Mouse (Mus musculus) forebrain, embryonic 10.5 days (tissue): ENCODE results near the gene Tnrc6b. TPM values are rescaled to one million over a fixed set of nuclear protein-coding genes. Genes with fewer than 3 reads are reported as not detected.
"Not testable (repeated sequence)": the region's sequence is repeated elsewhere in the genome, so short reads cannot be mapped to it uniquely, and the experiment has no call there.

ENCODE experiments used
- DNase-seq: peaks from one replicate; pipeline ENCODE4 v3.0.0-alpha.2; 2017; ENCODE audit warnings: low spot score; ENCODE audit errors: extremely low spot score
- H3K27ac ChIP-seq: fragments of 300-500 bp; sonication (generic); 2 replicates; pipeline ENCODE4 v1.5.1; 2016; ENCODE audit warnings: mild to moderate bottlenecking
- H3K27me3 ChIP-seq: fragments of 300-500 bp; sonication (generic); 2 replicates; pipeline ENCODE4 v1.6.1; 2016; ENCODE audit warnings: mild to moderate bottlenecking; ENCODE audit not compliant: poor library complexity, severe bottlenecking
- H3K36me3 ChIP-seq: fragments of 300-500 bp; sonication (generic); replicated peaks from 2 replicates; pipeline ENCODE4 v1.6.1; 2016; ENCODE audit warnings: mild to moderate bottlenecking, moderate library complexity
- H3K4me1 ChIP-seq: fragments of 300-500 bp; sonication (generic); 2 replicates; pipeline ENCODE4 v1.6.1; 2016
- H3K4me3 ChIP-seq: fragments of 300-500 bp; sonication (generic); 2 replicates; pipeline ENCODE4 v1.5.1; 2016; ENCODE audit warnings: mild to moderate bottlenecking, moderate library complexity
- H3K9me3 ChIP-seq: fragments of 300-500 bp; sonication (generic); 2 replicates; pipeline ENCODE4 v1.6.1; 2016; ENCODE audit warnings: mild to moderate bottlenecking, moderate library complexity
- WGBS: fragments of 180-500 bp; shearing (Covaris S2); methylation state at CpG from one replicate; pipeline ENCODE4 v1.1.7; 2016; 5-methylcytosine and 5-hydroxymethylcytosine counted together
- polyA plus RNA-seq: library from polyadenylated mRNA; unstranded; fragments of >200 nt; fragmentation: Nextera tagmentation; extraction: Ambion mirVana; gene quantifications from 2 replicates; pipeline ENCODE4 v1.2.1, GENCODE M21; 2016

The Tnrc6b gene
- polyA plus RNA-seq, 1 experiment from 2014 or later = 40.5 TPM

DNA sequence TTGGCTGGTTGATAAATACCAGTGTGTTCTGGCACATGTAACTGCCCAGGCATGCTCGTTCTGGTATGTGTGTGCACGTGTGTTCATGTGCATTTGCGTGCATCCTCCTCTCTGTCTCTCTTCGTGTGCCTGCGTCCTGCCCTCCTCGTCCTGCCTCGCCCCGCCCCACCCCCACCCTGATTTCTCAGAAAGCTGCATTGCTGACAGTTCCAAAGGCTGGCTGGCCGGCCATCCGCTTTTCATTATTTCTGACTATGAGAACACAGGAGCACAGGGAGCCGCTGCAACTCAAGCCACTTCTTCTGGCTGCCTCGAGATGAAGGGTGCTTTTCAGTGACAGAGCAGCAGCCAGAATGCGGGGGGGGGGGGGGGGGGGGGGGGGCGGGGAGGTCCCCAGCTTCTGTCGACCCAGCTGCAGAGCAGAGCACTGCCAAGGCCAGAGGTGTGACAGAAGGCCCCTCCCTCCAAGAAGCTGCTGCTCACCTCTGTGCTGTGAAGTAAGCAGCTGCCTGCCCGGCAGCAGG, 219.0 kb downstream of the Tnrc6b start:
- Histone ChIP-seq H3K4me1 (peaks cover 7% of the 10 kb centered on the region), H3K4me3 (no peak overlapping the region), H3K27me3 (no peaks in the 10 kb centered on the region), H3K36me3 (peaks cover 82% of the 10 kb centered on the region), H3K9me3 (no peaks in the 10 kb centered on the region), H3K27ac (peak overlapping the region; percentile 58)
- peak; percentile 57 for DNase-seq
- 32% methylated on average over 15 of the region's 16 CpGs for WGBS

DNA sequence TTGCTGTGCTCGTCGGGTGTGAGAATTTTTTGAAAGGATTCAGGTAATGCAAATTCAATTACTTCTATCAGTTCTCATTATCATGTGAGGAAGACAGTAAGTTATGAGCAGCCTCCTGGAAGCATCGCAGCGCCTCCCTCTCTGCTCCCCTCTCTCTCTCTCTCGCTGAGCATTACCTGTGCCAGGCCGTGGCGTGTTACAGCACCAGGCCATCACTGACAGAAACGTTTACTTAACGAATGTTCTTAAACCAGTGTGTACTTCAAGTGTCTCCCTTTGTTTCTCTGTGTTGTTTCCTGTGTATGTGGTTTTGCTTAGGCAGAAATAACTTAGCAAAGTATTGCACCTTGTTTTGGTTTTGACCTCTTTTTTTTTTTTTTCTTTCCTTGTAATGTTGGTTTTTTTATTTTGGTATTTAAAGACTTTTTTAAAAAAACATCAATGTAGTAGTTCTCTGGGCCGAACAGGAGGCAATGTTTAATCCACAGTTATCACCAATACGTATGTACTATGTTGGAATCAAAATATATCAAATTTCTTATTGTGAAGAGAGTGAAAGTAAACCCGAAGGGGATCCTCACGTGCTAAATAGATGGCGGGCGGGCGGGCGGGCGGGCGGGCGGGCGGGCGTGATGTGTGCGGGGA, 219.7 kb downstream of the Tnrc6b start:
- H3K9me3 ChIP-seq, DNase-seq, H3K27me3 ChIP-seq, H3K27ac ChIP-seq, H3K4me3 ChIP-seq, H3K4me1 ChIP-seq: not testable (repeated sequence)
- peaks cover 82% of the 10 kb centered on the region for H3K36me3 ChIP-seq
- 93% methylated on average over 23 of the region's 23 CpGs for WGBS

DNA sequence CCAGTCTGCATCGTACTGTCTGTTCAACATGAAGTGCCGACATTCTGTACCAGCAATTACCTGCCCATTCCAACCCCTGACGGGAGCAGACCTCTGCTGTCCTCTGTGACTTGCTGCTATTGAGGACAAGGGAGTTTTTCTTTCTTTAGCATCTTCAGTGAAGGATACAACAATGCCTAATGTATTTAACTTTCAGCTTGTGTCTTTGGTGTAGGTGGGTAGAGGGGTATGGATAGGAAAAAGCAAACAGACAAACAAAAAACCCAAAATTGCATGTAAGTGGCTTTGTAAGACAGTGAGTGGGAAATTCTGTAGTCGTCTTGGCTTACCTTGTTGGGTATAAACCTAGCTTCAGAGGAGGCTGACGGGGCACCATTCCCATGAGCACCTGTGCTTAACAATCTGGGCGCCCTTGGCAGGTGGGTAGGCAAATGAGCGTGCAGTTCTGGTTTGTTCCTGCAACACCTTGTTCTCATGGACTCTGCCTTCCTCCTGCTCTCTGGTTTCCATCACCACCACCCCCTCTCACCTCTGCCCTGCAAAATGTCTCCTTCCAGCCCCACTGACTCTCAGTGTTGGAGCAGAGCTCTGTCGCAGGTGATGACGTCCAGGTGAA, 220.3 kb downstream of the Tnrc6b start:
- H3K4me1 ChIP-seq = peaks cover 10% of the 10 kb centered on the region
- no peak for DNase-seq
- H3K27ac ChIP-seq = no peak overlapping the region
- H3K9me3 ChIP-seq = no peaks in the 10 kb centered on the region
- no peaks in the 10 kb centered on the region for H3K27me3 ChIP-seq
- no peak overlapping the region for H3K4me3 ChIP-seq
- H3K36me3 ChIP-seq = peaks cover 81% of the 10 kb centered on the region
- 95% methylated on average over 9 of the region's 9 CpGs for WGBS

DNA sequence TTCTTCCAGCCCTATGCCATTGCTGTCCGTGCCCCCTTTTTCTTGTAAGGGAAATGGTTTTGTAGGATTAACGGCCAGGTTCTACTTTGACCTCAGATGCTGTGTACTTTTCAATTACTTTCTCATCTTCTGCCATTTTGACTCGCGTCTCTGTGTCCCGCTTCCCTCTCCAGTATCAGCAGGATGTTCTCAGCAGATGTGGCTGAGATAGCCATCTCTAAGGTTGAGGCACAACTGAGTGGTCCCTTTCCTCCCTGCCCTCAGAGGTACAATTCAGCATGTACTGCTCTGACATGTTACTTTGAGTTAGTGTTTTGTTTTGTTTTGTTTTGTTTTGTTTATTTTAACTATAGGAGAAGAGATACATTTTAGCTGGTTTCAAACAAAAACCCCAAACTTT, 223.7 kb downstream of the Tnrc6b start:
- no peaks in the 10 kb centered on the region for H3K9me3 ChIP-seq
- H3K27ac ChIP-seq = no peak overlapping the region
- H3K4me3 ChIP-seq = no peak overlapping the region
- no peaks in the 10 kb centered on the region for H3K27me3 ChIP-seq
- 90% methylated on average over 5 of the region's 5 CpGs for WGBS
- H3K4me1 ChIP-seq = peaks cover 13% of the 10 kb centered on the region
- H3K36me3 ChIP-seq = peaks cover 57% of the 10 kb centered on the region
- DNase-seq = no peak

DNA sequence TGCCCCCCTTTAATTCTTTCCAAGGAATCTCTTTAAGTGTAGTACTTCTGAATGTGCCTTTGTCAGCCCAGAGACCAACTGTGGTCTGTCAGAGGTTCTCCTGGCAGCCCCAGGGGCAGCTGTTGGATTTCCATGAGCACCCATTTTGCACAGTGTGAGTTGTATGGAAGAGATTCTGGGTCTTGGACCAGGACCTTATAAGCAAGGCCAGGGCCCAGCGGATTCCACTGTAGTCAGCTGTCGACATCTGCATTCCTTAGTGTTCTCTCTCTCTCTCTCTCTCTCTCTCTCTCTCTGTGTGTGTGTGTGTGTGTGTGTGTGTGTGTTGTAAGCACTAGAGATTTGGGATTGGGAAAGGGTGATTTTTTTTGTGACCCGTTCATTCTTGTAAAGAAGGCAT, 225.6 kb downstream of the Tnrc6b start:
- H3K27me3 ChIP-seq = no peaks in the 10 kb centered on the region
- peaks cover 48% of the 10 kb centered on the region for H3K36me3 ChIP-seq
- 90% methylated on average over 3 of the region's 3 CpGs for WGBS
- H3K9me3 ChIP-seq = no peaks in the 10 kb centered on the region
- no peak for DNase-seq
- H3K27ac ChIP-seq = no peak overlapping the region
- H3K4me1 ChIP-seq = 0 out of 2 replicates have a peak, but pooled peaks cover 7% of the 10 kb centered on the region
- H3K4me3 ChIP-seq = no peak overlapping the region

DNA sequence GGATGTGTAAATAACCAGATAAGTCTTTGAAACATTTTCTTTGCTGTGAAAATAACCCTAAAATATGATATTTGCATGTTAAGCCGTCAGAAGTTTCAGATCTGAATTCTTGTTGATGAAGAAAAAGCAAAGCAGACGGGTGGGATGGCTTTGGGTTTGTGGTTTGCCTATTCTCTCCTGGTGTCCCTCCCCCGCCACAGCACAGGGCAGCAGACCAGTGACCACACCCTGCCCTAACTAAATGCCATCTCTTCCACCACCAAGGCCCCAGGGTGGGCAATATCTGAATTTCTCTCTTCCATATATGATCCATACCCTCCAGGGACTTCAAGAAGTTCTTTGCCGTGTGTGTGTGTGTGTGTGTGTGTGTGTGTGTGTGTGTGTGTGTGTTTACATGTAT, 227.5 kb downstream of the Tnrc6b start:
- peaks cover 34% of the 10 kb centered on the region for H3K36me3 ChIP-seq
- H3K27ac ChIP-seq = no peak overlapping the region
- no peak overlapping the region for H3K4me3 ChIP-seq
- 83% methylated on average over 4 of the region's 4 CpGs for whole genome bisulfite sequencing
- H3K9me3 ChIP-seq = no peaks in the 10 kb centered on the region
- no peak for DNase-seq
- no peaks in the 10 kb centered on the region for H3K27me3 ChIP-seq
- H3K4me1 ChIP-seq = 0 out of 2 replicates have a peak, but pooled peaks cover 7% of the 10 kb centered on the region

DNA sequence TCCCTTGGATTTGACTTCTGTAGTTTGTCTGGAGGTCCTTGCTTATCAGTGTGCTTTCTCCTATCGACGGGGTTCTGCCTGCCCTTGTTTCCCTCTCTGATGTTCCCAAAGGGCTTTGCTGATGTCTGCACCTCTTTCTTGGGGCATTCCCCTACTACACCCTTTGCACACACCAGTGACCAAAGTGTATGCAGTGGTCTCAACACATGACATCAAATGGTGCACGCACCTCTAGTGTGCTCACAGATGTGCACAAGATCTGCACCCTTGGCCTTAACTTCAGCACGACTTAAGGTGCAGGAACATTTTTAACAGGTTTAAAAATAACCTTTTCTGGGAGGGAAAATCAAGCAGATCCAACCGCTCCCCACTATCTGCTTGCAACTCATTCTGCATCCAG, 228.3 kb downstream of the Tnrc6b start:
- no peak for DNase-seq
- peaks cover 26% of the 10 kb centered on the region for H3K36me3 ChIP-seq
- H3K27ac ChIP-seq = no peak overlapping the region
- 0 out of 2 replicates have a peak, but pooled peaks cover 7% of the 10 kb centered on the region for H3K4me1 ChIP-seq
- no peaks in the 10 kb centered on the region for H3K9me3 ChIP-seq
- H3K27me3 ChIP-seq = no peaks in the 10 kb centered on the region
- no peak overlapping the region for H3K4me3 ChIP-seq
- 85% methylated on average over 5 of the region's 5 CpGs for WGBS

DNA sequence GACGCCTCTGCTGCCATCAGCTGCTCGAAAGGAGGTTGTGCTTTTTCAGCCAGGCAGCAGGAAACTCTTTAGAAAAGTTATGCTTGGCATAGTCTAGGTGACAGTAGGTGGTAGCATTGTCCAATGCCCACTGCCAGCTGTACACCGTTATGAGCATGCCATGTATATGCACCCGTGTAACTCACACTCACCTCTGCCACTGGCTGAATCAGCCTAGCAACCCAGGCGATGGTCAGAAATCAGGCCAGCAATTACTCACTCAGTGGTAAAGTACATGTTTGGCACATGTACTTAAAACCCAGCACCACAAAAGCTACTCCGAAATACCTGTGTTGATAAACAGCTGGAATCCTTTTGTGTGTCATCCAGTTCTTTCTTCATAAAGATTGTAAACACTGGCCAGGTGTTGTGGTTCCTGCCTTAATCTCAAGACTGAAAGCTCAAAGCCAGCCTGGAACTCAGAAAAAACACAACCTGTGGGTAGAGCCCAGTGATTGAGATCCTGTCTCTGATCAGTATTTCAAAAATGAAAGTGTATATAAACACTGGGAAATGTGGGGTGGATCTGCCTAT, 230.4 kb downstream of the Tnrc6b start:
- no peak overlapping the region for H3K4me3 ChIP-seq
- 90% methylated on average over 6 of the region's 6 CpGs for WGBS
- peaks cover 9% of the 10 kb centered on the region for H3K36me3 ChIP-seq
- H3K9me3 ChIP-seq = no peaks in the 10 kb centered on the region
- H3K27me3 ChIP-seq = no peaks in the 10 kb centered on the region
- H3K4me1 ChIP-seq = 0 out of 2 replicates have a peak, but pooled peaks cover 3% of the 10 kb centered on the region
- no peak for DNase-seq
- H3K27ac ChIP-seq = no peak overlapping the region

DNA sequence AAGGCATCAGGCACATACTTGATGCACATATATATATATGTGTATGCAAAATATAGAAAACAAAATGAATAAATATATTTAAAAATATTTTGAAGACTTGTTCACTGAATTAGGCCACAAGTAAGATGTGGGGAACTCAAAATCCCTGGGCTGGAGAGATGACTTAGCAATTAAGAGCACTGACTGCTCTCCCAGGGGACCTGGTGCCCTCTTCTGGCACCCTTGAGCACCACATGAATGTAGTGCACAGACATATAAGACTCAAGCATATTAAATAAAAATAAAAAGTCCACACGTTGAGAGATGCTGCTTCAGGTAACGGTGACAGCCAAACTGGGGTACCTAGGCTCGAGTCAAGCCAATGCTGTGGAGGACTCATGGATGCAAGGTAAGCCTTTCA, 234.7 kb downstream of the Tnrc6b start:
- Histone ChIP-seq H3K27me3 (no peaks in the 10 kb centered on the region), H3K27ac (no peak overlapping the region), H3K4me1 (peaks cover 14% of the 10 kb centered on the region), H3K36me3 (peaks cover 19% of the 10 kb centered on the region), H3K9me3 (no peaks in the 10 kb centered on the region), H3K4me3 (no peak overlapping the region)
- 62% methylated on average over 3 of the region's 3 CpGs for WGBS
- no peak for DNase-seq

DNA sequence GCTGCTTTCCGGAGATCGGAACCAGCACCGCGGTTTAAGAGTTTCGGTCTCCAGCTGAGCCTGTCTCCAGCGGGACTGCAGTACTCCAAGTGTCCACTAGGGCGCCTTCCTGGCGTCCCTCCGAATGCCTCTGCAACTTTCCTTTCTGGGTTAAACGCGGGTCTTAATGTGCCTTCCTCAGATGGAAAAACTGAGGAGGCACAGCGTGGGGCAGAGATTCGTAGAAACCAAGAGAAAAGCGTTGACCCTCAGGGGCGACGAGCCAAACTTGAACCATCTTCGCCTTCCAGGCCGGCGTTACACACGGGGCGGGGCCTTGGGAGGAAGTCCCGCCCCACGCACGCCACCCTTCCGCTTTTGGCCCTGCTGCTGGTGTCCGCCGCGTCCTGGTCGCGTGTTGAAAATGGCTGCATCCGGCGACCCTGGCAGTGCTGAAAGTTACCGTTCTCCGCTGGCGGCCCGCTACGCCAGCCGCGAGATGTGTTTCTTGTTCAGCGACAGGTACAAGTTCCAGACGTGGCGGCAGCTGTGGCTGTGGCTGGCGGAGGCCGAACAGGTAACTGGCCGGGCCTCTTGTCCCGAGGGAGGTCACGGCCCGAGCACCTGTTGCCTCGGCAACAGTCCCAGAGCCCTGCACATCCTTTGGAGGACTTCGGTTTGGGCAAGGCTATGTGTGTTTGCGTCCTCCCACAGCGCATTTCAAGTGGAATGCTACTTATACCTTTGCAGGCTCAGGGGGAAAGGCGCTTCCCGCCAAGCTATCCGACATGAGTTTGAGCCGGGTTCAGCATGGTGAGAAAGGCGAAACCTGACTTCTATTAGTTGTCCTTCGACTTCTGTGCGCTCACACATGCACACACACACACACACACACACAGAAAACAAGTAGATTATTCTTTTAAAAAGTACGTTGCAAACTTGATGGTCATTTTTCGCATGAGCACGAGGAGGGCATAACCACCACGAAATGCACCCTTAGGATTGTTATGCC, 237.3 kb downstream of the Tnrc6b start, which contains the start of gene Adsl:
Gene Adsl, plus strand, starts transcription at position 346 of the 991 bp plus-strand sequence.
- Histone ChIP-seq H3K9me3 (no peaks in the 10 kb centered on the region), H3K27me3 (no peaks in the 10 kb centered on the region), H3K27ac (peak within 1 kb of the TSS; percentile 89), H3K36me3 (peaks cover 35% of the 10 kb centered on the region), H3K4me1 (peaks cover 14% of the 10 kb centered on the region), H3K4me3 (peak within 1 kb of the TSS; percentile 75)
- peak; percentile 92 for DNase-seq
- WGBS = 1% methylated on average over 63 of the region's 63 CpGs

DNA sequence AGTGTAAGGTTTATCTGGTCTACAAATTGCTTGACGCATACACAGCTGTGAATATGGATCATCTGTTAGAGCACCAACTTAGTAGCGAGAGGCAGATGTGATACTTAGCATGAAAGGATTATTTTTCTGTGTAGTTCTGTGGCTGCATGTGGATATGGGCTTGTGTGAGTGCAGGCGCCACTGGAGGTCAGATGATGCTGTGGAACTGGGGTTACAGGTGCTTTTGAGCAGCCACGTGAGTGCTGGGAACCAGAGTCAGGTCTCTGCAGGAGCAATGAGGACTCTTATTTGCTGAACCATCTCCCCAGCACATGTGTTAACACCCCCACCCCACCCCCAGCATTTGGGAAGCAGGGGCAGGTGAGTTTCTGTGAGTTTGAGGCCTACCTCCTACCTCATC, 238.3 kb downstream of the Tnrc6b start:
- Histone ChIP-seq H3K9me3 (no peaks in the 10 kb centered on the region), H3K4me1 (peaks cover 14% of the 10 kb centered on the region), H3K4me3 (peak overlapping the region; percentile 75), H3K36me3 (peaks cover 45% of the 10 kb centered on the region), H3K27me3 (no peaks in the 10 kb centered on the region), H3K27ac (peak overlapping the region; percentile 89)
- DNase-seq = no peak
- 65% methylated on average over 4 of the region's 4 CpGs for WGBS

DNA sequence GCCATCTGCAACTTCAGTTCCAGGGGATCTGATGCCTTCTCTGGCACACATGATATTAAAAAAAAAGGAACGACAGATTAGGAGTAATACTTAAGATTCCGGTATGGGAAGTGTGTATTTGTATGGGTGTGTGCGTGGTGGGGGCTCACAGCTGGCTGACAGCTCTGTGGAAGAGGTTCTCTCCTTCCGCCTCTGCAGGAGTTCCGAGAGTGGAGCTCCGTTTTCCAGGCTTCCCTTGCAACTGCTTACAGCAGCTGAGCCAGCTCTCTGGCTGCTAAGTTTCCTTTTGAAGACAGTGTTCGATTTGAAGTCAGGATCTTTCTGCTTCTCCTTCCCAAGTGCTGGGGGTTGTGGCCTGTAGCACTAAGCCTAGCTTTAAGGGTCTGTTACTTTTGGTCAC, 238.9 kb downstream of the Tnrc6b start:
- Histone ChIP-seq H3K9me3 (no peaks in the 10 kb centered on the region), H3K4me3 (peak overlapping the region; percentile 75), H3K27ac (no peak overlapping the region), H3K4me1 (peaks cover 14% of the 10 kb centered on the region), H3K27me3 (no peaks in the 10 kb centered on the region), H3K36me3 (peaks cover 52% of the 10 kb centered on the region)
- WGBS = 92% methylated on average over 7 of the region's 7 CpGs
- DNase-seq = no peak
